Mouse (Mus musculus): ENCODE results near the gene Plcb4. TPM values are rescaled to one million over a fixed set of nuclear protein-coding genes. Genes with fewer than 3 reads are reported as not detected.
A peak's percentile ranks its signal among the peaks of the same experiment; 100 is the strongest.

The Plcb4 gene
- polyA plus RNA-seq, 1 experiment, result 42.0 TPM

DNA sequence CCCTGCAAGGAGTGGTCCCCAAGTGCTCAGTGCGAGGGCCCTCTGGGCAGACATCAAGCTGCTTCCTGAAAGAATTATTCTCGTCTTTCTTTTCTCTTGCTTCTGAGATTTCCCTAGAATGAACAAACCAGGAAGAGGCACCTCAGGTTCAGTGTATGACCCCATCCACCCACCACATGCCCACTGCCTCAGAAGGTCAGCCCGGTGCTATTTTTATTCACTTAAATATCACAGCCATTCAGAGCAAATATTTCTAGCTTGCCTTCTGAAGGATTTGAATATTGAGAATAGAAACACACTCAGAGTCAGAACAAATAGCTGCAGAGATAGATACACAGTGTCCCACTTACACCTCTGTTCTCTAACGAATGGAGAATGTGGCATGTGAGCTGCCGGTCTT is 193.2 kb downstream of the Plcb4 start:
- no peak for TF ChIP-seq POLR2A (IDR thresholded peaks at IDR 0.05; ENCODE audit: extremely low read depth, insufficient read depth, low read length)
- no peak for TF ChIP-seq CTCF (IDR thresholded peaks at IDR 0.05; ENCODE audit: extremely low read depth, insufficient read depth, low read length)
- Histone ChIP-seq H3K27ac (ENCODE audit: insufficient read depth, low read length) (0 out of 2 replicates have a peak overlapping the region, but pooled peaks have one; percentile 17), H3K4me3 (ENCODE audit: insufficient read depth, low read length) (no peak overlapping the region), H3K4me1 (ENCODE audit: control insufficient read depth, insufficient read depth, low read length) (no peaks in the 10 kb centered on the region)

DNA sequence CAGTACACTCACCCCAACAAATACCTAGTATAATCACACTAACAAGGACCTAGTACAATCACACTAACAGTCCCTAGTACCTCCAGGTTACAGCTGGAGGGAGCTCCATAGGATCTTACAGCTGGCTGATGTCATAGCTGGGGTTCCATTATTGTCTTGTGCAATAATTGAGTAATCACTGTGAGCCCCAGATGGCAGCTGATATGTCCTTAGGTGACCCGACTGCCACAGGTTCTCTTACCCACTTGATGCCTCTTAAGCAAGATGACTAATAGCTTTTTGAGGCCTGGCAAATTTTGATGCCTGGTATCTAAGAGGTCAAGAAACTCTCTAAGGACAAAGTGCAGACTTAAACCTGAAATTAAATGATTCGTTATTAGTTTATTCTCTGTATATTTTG is 194.3 kb downstream of the Plcb4 start:
- TF ChIP-seq POLR2A (IDR thresholded peaks at IDR 0.05; ENCODE audit: extremely low read depth, insufficient read depth, low read length) (no peak), CTCF (IDR thresholded peaks at IDR 0.05; ENCODE audit: extremely low read depth, insufficient read depth, low read length) (no peak)
- Histone ChIP-seq H3K4me3 (ENCODE audit: insufficient read depth, low read length) (no peak overlapping the region), H3K27ac (ENCODE audit: insufficient read depth, low read length) (no peak overlapping the region), H3K4me1 (ENCODE audit: control insufficient read depth, insufficient read depth, low read length) (no peaks in the 10 kb centered on the region)

DNA sequence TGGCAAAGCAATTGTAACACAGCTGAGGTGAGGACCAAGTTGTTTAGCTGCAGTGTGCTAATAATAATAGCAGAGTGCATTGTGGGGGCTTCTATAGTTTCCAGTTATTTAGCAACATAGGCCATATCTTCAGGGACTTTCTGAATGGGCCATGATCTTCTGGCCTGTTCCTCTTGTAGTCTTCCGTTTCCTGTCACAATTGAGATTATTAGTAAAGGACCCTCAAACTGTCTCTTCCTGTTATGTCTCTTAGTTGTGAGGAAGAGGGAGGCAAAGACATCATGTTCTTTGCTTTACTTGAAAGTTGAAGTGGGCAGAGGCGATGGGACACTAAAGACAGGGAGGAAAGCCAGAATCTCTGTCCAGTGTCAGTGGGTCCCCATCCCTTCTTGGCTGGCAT is 195.2 kb downstream of the Plcb4 start:
- no peak overlapping the region for H3K4me3 ChIP-seq (ENCODE audit: insufficient read depth, low read length)
- no peak for TF ChIP-seq CTCF (IDR thresholded peaks at IDR 0.05; ENCODE audit: extremely low read depth, insufficient read depth, low read length)
- TF ChIP-seq POLR2A (IDR thresholded peaks at IDR 0.05; ENCODE audit: extremely low read depth, insufficient read depth, low read length), result no peak
- H3K27ac ChIP-seq (ENCODE audit: insufficient read depth, low read length), result peak overlapping the region; percentile 59; the same call in 1 of the 2 replicates
- no peaks in the 10 kb centered on the region for H3K4me1 ChIP-seq (ENCODE audit: control insufficient read depth, insufficient read depth, low read length)

DNA sequence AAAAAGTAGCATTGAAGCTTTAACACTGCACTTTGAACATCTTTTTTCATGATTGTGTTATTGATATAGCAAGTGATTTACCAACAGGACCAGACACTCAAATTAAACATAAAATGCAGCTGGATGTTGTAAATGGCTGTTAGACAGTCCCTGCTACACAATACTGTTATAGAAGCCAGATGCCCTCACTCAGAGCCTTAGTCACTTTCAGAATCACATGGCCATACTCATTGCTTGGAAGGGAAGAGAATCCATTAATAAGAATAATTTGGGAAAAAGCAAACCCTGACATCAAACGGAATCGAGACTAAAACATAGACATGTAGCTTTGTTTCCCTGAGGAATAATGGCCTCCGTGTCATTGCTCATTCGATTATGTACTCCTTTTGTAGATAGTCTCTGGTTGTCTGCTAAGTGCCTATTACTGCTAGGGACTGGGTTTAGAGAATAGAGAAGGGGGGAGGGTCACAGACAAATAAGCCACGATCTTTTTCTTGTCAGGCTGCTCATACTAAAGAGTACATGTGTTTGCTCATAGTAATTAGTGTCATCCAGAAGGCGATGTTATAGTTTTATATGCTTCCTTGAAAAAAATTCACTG is 197.2 kb downstream of the Plcb4 start:
- Histone ChIP-seq H3K27ac (ENCODE audit: insufficient read depth, low read length) (no peak overlapping the region), H3K4me3 (ENCODE audit: insufficient read depth, low read length) (no peak overlapping the region), H3K4me1 (ENCODE audit: control insufficient read depth, insufficient read depth, low read length) (no peaks in the 10 kb centered on the region)
- TF ChIP-seq POLR2A (IDR thresholded peaks at IDR 0.05; ENCODE audit: extremely low read depth, insufficient read depth, low read length) (no peak), CTCF (IDR thresholded peaks at IDR 0.05; ENCODE audit: extremely low read depth, insufficient read depth, low read length) (no peak)

DNA sequence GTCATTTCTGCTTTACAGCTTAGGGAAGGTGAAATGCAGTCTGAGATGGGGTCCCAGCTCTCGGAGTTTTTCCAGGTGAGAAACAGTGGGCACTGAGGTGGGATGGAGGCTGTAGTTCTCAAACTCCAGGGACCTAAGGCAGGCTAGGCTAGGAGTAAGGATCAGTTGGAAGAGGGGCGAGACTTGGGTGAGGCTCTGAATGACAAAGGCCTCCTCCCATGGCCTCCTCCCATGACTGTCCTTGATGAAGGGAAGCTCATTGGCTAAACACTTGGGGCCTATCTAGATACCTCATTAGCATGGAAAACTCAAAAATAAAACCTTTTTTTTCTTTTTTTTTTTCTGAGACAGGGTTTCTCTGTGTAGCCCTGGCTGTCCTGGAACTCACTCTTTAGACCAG is 198.0 kb downstream of the Plcb4 start:
- TF ChIP-seq CTCF (IDR thresholded peaks at IDR 0.05; ENCODE audit: extremely low read depth, insufficient read depth, low read length), result no peak
- no peak for TF ChIP-seq POLR2A (IDR thresholded peaks at IDR 0.05; ENCODE audit: extremely low read depth, insufficient read depth, low read length)
- no peak overlapping the region for H3K27ac ChIP-seq (ENCODE audit: insufficient read depth, low read length)
- no peak overlapping the region for H3K4me3 ChIP-seq (ENCODE audit: insufficient read depth, low read length)
- H3K4me1 ChIP-seq (ENCODE audit: control insufficient read depth, insufficient read depth, low read length), result peaks cover 2% of the 10 kb centered on the region; the same call in 1 of the 2 replicates

DNA sequence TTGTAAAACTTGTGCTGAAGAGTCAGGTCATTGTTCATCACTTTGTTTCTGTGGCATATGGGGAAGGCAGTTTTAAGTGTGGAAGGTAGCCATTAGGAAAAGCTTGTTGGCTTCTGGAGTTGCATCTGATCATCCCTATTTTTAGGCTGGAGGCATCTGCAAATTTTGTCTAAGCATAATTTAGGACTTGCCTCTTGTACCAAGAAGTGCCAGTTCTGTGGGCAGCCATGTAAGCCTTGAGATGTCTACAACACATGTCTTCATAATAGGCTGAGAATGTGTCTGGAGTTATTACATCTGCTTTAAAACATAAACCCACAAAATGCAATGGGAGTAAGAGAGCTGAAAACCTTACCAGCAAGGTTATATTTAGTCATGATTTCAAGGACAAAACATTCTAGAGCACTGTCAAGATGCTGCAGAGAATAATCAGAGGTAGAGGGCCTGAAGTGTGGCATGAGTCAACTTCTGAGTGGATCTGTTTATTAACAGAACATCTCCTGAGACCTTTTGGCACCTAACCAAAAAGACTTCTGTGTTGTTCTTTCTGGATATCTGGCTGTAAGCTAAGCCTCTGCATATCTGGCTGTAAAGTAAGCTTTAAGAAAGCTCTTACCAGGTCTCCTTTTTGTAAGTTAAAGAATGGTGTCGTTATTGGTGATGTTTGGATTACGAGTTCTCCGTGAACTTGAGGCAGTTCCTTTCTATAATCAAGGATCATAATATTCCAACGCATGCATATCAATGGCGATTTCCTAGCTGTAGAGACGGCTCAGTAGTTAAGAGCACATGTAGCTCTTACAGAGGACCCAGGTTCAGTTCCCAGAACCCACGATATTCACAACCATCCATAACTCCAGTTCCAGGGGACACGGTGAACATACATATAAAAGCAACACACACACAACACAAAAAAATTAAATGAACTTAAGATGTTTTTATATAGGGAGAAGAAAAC is 203.0 kb downstream of the Plcb4 start:
- Histone ChIP-seq H3K27ac (ENCODE audit: insufficient read depth, low read length) (no peak overlapping the region), H3K4me1 (ENCODE audit: control insufficient read depth, insufficient read depth, low read length) (peaks cover 4% of the 10 kb centered on the region; the same call in 1 of the 2 replicates), H3K4me3 (ENCODE audit: insufficient read depth, low read length) (no peak overlapping the region)
- TF ChIP-seq CTCF (IDR thresholded peaks at IDR 0.05; ENCODE audit: extremely low read depth, insufficient read depth, low read length), result no peak
- no peak for TF ChIP-seq POLR2A (IDR thresholded peaks at IDR 0.05; ENCODE audit: extremely low read depth, insufficient read depth, low read length)

DNA sequence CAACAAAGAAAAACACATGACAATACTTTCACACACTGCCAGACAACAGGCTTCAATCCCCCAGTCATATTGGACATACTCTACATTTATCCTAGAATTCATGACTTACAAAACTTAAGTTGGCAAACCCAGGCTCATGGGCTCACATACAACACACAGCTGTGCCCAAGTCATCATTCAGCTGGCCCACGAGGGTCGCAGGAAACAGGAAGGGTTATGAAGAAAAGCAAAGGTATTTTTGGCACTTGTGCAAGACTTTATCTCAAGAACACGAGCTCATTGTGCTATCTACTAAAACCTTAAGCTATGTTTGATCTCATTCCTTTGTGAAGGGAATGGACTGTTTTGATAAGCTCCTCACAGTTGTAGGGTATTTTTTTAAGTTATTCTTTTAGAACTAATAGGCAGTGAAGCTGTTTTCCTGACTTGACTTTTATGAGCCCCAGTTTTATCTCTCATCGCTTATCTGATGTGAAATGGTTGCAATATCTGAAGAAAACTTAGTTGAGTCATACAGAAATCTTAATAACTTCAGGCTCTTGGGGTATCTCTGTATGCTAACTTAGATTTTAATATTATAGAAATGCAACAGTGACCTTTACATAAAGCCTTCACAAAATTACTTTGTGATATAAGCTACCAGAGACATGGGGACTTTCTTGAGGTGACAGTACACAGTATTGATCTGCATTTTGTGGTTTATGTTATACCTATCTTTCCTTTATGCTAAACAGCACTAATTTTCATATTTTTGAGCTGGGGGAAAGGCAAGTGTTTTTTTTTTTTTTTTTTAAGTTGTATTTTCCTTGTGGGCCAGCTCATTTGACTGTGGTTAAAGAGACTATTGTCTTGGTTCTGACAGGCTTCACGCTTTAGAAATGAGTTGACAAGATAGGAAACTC is 203.9 kb downstream of the Plcb4 start:
- Histone ChIP-seq H3K27ac (ENCODE audit: insufficient read depth, low read length) (no peak overlapping the region), H3K4me3 (ENCODE audit: insufficient read depth, low read length) (no peak overlapping the region), H3K4me1 (ENCODE audit: control insufficient read depth, insufficient read depth, low read length) (peaks cover 4% of the 10 kb centered on the region; the same call in 1 of the 2 replicates)
- TF ChIP-seq POLR2A (IDR thresholded peaks at IDR 0.05; ENCODE audit: extremely low read depth, insufficient read depth, low read length), result no peak
- TF ChIP-seq CTCF (IDR thresholded peaks at IDR 0.05; ENCODE audit: extremely low read depth, insufficient read depth, low read length), result no peak

DNA sequence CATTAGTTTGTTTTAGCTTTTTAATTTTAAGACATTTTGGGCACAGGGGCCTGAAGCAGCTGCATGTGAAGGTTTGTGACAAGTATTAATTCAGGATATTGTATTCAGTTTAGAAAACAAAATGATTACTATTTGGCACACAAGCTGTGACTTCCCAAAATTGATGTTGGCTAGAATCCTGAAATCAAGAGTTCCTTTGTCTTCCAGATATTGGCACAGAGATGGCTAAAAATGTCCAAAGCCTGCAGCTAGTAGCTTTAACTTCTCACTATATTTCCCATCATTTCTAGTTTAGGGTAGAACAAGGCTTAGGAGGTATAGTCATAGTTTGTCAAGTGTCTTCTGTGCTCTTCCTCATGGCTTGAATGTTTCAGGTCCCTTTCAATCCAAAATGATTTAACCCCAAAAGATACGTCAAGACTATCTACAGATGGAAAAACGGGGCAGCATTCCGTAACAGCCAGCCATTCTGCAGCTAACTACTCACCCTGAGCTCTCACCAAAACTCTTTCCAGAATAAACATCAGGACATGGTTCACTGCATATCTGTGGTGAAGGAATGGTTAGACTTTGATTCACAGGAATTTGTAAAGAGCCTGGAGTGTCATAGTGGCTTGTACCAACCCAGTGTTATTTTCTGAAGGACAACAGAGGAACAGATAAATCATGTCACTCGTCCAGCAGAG is 204.7 kb downstream of the Plcb4 start:
- peaks cover 4% of the 10 kb centered on the region; the same call in 1 of the 2 replicates for H3K4me1 ChIP-seq (ENCODE audit: control insufficient read depth, insufficient read depth, low read length)
- H3K4me3 ChIP-seq (ENCODE audit: insufficient read depth, low read length), result no peak overlapping the region
- TF ChIP-seq CTCF (IDR thresholded peaks at IDR 0.05; ENCODE audit: extremely low read depth, insufficient read depth, low read length) (no peak), POLR2A (IDR thresholded peaks at IDR 0.05; ENCODE audit: extremely low read depth, insufficient read depth, low read length) (no peak)
- H3K27ac ChIP-seq (ENCODE audit: insufficient read depth, low read length), result no peak overlapping the region
